Mouse (Mus musculus) small intestine, adult 2 months (tissue): Measurements from ENCODE around the gene Rin1.
A peak's percentile ranks its signal among the peaks of the same experiment; 100 is the strongest.

Experiments
- CTCF ChIP-seq: fragments of 200-500 bp; IDR thresholded peaks from 2 replicates; pipeline ENCODE4 v1.5.1; 2012; ENCODE audit warnings: low read depth, mild to moderate bottlenecking, control low read depth, inconsistent platforms, low read length, moderate library complexity, mixed read lengths; ENCODE audit not compliant: insufficient replicate concordance, insufficient read length; ENCODE audit errors: extremely low read depth
- POLR2A ChIP-seq: fragments of 200-500 bp; IDR thresholded peaks from 2 replicates; pipeline ENCODE4 v1.6.1; 2012; ENCODE audit warnings: low read depth, mild to moderate bottlenecking, control low read depth, inconsistent platforms, low read length, moderate library complexity

GRCm38 (mm10) chr19:5001666-5002406 lies 48.4 kb upstream of the Rin1 start:
- TF ChIP-seq CTCF (peak; percentile 83), POLR2A (no peak)
